Mouse (Mus musculus): ENCODE results near the gene Cftr.

The Cftr gene

DNA sequence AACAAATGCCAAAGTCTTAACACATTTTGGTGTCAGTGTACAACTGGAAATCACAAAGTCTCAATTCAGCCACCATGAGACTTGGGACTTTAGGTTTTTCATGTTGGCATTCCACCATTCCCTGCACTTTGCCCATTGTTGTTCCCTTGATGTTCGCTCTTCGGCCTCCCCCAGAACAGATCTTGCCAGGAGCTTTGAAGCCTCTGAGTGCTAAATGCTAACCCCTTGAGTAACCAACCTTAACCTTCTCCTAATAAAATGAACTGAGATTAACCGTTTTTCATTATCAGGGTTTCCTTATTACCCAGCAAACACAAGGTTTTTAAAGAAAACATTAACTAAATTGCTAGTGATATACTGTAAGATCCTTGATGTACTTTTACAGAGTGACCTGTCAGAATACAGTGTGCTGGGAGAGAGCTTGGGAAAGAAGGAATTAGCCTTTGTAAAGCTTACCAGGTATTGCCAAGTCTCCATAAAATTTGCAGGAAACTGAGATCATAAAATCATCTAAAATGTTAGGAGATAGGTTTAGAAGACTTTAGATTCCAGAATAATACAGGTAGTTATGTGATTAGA, 144.0 kb downstream of the Cftr start:
- no peak for DNase-seq (ENCODE audit: extremely low read depth, low read depth)

DNA sequence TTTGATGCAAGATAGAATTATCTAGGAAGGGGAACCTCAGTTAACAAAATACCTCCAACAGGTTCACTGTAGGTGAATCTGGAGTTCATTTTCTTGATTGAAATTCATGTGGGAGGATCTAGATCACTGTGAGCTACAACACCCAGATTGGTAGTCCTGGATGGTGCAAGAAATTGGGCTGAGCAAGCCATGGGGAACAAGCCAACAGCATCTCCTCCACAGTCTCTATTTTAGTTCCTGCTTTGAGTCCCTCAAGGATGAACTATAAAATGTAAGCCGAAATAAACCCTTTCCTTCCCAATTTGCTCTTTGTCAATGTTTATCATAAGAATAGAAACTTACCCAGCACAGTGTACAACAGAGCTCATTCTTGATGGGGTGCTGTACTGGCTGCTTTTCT, 152.5 kb downstream of the Cftr start:
- DNase-seq (ENCODE audit: extremely low read depth, low read depth) = no peak

DNA sequence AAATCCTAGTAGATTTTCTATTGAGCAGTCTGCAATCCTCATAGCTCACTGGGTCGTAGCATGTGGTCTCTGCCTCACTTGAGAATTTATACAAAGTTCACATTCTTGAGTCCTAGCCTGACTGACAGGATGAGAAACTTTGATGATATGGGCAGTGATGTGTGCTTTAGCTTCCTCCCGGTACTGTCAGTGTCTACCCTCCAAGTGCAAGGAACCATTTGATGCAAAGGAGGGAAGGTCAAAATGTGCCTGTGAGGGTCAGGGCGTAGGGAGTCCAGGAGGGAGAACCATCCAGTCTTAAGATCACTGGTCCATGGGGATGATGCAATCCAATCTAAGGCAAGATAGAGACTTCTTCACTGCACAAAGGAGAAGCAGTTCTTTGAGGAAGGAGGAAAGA, 164.9 kb downstream of the Cftr start:
- no peak for DNase-seq (ENCODE audit: extremely low read depth, low read depth)

DNA sequence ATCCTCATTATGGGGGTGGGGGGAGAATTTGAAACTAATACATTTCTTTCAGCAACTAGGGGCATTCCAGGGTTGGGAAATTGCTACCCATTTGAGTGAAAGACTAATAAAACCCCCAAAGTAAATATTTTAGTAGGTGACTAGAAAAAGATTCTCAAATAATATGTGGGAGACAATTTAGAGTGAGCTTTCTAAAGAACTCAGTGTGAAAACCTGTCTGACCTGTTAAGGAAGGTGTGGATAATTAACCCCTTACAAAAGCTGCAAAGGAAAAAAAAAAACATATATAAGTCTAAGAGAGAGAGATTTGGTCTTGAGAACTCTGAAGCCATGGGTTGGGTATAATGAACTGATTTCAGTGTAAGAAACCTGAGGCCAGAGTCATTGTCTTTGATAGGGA, 167.8 kb downstream of the Cftr start:
- DNase-seq (ENCODE audit: extremely low read depth, low read depth) = no peak

DNA sequence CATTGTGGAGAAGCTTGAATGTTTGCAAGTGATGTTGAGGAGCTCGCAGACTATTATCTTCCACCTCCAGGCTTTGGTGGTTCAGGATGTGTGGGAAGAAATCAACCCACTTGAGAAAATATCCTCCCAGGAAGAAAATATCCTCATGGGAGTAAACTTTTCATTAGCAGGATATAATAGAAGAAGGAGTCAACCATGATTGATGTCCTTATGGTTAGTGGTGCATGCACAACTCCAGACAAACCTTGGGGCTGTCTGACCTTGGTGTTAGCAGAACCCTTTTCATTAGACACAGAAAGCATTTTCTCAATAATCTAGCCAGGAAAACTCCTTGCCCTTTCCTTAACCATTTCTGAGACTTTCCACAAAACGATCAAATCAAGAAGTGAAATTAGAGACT, 173.8 kb downstream of the Cftr start:
- no peak for DNase-seq (ENCODE audit: extremely low read depth, low read depth)

DNA sequence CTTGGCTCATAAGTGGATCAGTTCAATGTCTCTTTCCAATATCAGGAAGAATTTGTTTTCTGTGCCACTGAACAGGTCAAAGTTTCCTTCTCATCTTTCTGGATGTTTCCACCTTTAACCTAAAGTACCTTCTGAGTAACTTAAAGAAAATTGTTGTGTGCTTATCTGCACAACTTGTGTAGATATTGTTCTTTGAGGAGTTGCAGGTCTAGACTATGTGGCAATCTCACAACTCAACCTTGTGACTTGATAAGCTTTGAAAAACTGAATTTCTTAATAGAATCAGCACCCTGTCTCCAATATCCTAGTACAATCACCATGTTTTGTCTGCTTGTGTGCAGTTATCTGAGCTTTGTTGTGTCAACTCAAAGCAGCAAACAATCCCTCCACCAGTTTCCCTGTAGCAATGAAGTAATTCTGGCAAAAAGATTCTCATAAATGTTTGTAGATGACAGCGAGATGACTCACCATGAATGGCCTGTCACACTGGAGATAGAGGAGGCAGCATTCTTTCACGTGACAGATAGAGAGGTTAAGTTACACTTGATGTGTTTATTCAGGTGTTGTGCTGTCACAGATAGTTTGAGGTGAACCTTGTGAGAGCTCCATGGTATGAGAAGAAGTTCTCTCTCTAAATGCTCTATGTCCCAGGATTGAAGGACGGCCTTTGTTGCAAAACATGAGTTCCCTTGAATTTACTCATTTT, 178.8 kb downstream of the Cftr start:
- DNase-seq (ENCODE audit: extremely low read depth, low read depth) = no peak

DNA sequence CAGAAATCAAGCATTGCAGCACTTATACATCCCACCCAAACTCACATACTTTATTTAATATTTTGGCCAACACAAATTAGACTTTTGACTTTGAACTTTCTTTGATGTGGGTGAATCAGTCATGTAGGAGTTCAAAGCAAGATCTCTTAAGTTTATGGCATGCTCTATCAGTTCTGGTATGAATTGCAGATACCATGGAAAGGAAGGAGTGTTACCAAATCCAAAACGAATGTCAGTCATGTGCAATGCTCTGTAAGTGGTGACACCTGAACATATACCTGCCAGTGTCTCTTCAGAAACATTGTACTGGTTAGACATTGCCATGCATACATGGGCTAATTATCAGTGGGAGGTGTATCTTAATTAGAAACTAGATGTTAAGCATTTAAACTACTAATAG, 189.7 kb downstream of the Cftr start:
- no peak for DNase-seq (ENCODE audit: extremely low read depth, low read depth)

DNA sequence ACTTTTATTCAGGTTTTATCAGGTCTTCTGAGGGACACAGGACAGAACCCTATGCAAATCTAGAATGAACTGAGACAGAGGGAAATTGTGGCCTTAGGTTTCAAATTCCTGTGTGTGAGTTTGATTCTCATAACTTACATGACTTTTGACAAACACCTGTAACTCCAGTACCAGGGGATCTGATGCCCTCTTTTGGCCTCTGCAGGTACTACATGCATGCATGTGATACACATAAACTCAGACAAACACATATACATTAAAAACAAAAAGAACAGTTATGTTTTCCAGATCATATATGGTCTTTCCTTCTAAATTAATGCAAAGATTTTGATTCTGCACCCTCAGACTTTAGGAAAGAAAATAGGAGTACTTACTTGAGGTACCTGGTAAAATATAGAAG, 190.5 kb downstream of the Cftr start:
- no peak for DNase-seq (ENCODE audit: extremely low read depth, low read depth)

DNA sequence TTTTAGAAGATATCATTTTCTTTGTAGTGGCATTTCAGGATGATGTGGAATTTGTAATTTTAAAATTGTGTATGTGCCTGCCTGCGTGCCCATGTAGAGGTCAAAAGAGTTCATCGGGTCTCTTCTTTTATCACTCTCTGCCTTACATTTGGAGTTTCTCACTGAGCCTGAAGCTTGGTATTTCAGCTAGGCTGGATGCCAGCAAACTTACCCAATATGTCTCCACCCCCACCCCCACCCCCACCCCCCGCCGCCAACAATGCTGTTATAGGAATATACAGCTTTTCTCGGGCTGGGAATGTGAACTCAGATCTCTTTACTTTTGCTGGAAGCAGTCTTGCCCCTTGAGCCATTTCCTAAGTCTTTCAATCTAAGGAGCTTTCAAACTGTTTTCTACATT, 191.7 kb downstream of the Cftr start:
- no peak for DNase-seq (ENCODE audit: extremely low read depth, low read depth)

DNA sequence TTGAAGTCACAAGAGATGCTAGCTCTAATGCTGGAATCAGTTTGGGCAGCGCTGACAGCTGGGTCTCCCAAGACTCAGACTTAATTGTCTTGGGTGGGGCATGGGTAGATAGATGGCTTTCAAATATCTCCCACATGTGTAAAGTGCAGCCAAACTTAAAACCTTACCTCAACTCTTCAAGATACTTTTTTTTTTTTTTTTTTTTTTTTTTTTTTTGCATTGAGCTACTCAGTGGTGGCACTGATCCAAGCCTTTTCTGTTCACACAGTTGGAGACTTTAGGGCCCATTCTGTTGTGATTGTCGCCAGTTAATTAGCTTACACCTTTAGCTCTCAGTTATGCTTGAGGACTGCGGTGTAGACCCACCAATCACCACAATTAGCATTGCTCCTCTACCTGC, 198.6 kb downstream of the Cftr start:
- no peak for DNase-seq (ENCODE audit: extremely low read depth, low read depth)

DNA sequence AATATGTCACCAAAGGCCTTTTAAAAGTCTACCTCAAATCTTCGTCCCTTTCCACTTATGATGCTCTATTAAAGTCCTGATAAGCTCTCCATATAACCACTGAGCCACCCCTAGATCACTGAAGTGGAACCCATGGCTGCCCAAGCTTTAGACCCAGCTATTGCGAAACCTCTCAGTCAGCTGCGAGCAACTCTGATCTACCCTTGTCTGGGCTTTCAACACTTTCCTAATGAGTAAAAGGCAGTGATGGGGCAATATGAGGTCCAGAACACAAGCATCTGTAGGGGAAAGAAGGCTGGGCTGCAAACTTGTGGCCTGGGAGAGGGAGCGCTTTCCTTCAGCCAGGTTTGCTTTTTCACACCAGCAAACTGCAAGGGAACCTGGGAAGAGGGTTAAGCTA, 199.2 kb downstream of the Cftr start:
- DNase-seq (ENCODE audit: extremely low read depth, low read depth) = no peak
